Mouse (Mus musculus): ENCODE data around the gene Nat8f1. TPM values are rescaled to one million over a fixed set of nuclear protein-coding genes. Genes with fewer than 3 reads are reported as not detected.
"Not testable (repeated sequence)": the region's sequence is repeated elsewhere in the genome, so short reads cannot be mapped to it uniquely, and the experiment has no call there.

Nat8f1 gene
- polyA plus RNA-seq, 1 experiment, result 0.62 TPM

DNA sequence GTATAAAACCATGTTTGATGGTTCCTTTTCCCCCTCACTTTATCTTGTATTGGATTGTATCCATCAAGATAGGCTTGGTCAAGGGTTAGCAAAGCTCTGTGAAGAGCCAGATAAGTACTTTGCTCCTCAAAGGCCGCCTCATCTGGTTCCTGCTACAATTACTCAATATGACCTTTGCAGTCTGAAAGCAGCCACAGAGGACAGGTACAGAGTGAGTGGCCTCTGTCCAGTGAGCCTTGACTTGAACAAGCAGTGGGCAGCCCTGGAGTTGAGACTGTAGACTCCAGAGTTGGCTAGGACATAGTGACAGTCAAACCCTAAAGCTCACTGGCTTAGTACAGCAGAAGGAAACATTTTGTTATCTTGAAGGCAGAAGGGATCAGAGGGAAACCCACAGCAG, 13.8 kb upstream of the Nat8f1 start:
- Histone ChIP-seq H3K9me3 (no peaks in the 10 kb centered on the region), H3K27me3 (replicated peaks) (no peaks in the 10 kb centered on the region), H3K36me3 (replicated peaks; ENCODE audit: low read length) (peaks cover 81% of the 10 kb centered on the region), H3K4me3 (replicated peaks) (no peak overlapping the region), H3K4me1 (peaks cover 4% of the 10 kb centered on the region)
- no peak for TF ChIP-seq GATA1 (IDR thresholded peaks at IDR 0.05; ENCODE audit: borderline replicate concordance, low read length)
- no peak for TF ChIP-seq FLI1 (IDR thresholded peaks at IDR 0.05; ENCODE audit: low read length)

GRCm38 (mm10) chr6:85927476-85928464, 12.3 kb upstream of the Nat8f1 start:
- Histone ChIP-seq H3K9me3 (no peaks in the 10 kb centered on the region), H3K27me3 (replicated peaks) (no peaks in the 10 kb centered on the region), H3K4me3 (replicated peaks) (no peak overlapping the region), H3K4me1 (peaks cover 5% of the 10 kb centered on the region), H3K36me3 (replicated peaks; ENCODE audit: low read length) (peaks cover 90% of the 10 kb centered on the region)
- TF ChIP-seq FLI1 (IDR thresholded peaks at IDR 0.05; ENCODE audit: low read length) (no peak), GATA1 (IDR thresholded peaks at IDR 0.05; ENCODE audit: borderline replicate concordance, low read length) (no peak)

- Histone ChIP-seq H3K4me1 (peaks cover 5% of the 10 kb centered on the region), H3K9me3 (no peaks in the 10 kb centered on the region), H3K36me3 (replicated peaks; ENCODE audit: low read length) (peaks cover 90% of the 10 kb centered on the region), H3K4me3 (replicated peaks) (no peak overlapping the region), H3K27me3 (replicated peaks) (no peaks in the 10 kb centered on the region)
- TF ChIP-seq GATA1 (IDR thresholded peaks at IDR 0.05; ENCODE audit: borderline replicate concordance, low read length) (no peak), FLI1 (IDR thresholded peaks at IDR 0.05; ENCODE audit: low read length) (no peak)
Measured at GRCm38 (mm10) chr6:85926709-85927108, 11.2 kb upstream of the Nat8f1 start.

DNA sequence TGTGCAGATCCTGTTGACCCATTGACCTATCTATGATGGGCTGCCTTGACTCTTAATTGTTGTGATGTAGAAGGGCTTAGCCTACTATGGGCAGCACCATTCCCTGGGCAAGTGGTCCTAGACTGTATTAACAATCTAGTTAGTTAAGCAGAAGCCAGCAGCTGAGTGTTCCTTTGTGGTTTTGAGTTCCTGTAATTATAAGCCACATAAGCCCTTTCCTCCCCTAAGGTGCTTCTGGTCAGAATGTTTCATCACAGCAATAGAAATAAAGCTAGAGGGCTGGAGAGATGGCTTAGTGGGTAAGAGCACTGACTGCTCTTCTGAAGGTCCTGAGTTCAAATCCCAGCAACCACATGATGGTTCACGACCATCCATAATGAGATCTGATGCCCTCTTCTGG, 8.2 kb upstream of the Nat8f1 start:
- Histone ChIP-seq H3K27me3 (replicated peaks) (no peaks in the 10 kb centered on the region), H3K36me3 (replicated peaks; ENCODE audit: low read length) (peaks cover 91% of the 10 kb centered on the region), H3K4me1 (peaks cover 5% of the 10 kb centered on the region), H3K4me3 (replicated peaks) (no peak overlapping the region), H3K9me3 (no peaks in the 10 kb centered on the region)
- TF ChIP-seq FLI1 (IDR thresholded peaks at IDR 0.05; ENCODE audit: low read length) (no peak), GATA1 (IDR thresholded peaks at IDR 0.05; ENCODE audit: borderline replicate concordance, low read length) (no peak)

DNA sequence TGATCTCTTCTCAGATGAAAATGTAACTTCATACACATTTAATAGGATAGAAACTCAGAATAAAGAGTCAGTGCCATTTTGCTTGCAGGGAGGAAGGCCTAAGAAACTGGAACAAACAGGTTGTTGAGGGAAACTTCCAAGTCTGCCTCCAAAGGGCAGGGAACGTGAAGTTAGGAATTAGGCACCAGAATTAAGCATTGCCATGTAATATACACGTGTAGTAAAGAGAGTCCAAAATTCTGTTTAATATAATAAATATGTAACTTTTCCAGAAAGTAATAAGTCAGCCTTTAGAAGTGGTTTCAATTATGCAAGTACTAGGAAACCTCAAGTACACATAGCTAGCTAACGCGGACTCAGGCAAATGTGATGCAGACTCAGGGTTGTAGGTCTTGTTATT, 3.9 kb upstream of the Nat8f1 start:
- Histone ChIP-seq H3K4me1 (peaks cover 21% of the 10 kb centered on the region), H3K27me3 (replicated peaks) (no peaks in the 10 kb centered on the region), H3K36me3 (replicated peaks; ENCODE audit: low read length) (peaks cover 51% of the 10 kb centered on the region), H3K4me3 (replicated peaks) (no peak overlapping the region), H3K9me3 (no peaks in the 10 kb centered on the region)
- no peak for TF ChIP-seq GATA1 (IDR thresholded peaks at IDR 0.05; ENCODE audit: borderline replicate concordance, low read length)
- TF ChIP-seq FLI1 (IDR thresholded peaks at IDR 0.05; ENCODE audit: low read length), result no peak

DNA sequence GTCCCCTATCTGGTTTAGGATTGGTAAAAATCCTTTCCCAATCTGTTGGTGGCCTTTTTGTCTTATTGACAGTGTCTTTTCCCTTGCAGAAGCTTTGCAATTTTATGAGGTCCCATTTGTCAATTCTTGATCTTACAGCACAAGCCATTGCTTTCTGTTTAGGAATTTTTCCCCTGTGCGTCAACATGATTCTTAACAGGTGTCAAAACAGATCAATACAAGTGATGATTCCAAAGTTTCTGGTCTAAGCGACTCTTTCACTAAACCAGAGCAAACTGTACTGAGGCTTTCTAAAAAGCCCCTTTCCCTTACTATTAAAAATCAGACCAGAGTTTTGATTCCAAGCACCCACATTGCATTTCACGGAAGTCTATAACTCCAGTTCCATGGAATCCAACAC, 2.9 kb upstream of the Nat8f1 start:
- H3K27me3 ChIP-seq (replicated peaks); H3K9me3 ChIP-seq; H3K4me3 ChIP-seq (replicated peaks): not testable (repeated sequence)
- Histone ChIP-seq H3K4me1 (peaks cover 22% of the 10 kb centered on the region), H3K36me3 (replicated peaks; ENCODE audit: low read length) (peaks cover 42% of the 10 kb centered on the region)

DNA sequence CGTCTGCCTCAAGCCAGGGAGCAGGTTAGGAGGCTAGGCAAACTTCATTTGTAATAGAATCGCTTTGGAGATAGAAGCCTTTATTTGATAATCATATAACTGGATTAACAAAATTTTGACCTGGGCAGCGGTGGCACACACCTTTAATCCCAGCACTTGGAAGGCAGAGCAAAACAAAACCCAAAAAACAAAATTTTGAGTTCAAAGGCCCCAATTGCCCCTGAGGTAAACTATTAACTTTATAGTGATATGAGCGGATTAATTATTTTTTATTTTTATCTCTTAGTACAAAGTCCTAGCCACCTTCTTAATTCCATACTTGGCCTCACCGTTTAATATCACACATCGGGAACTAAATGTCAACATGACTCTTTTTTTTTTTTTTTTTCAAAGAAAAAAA, 1.1 kb upstream of the Nat8f1 start:
- peaks cover 24% of the 10 kb centered on the region for H3K4me1 ChIP-seq
- H3K27me3 ChIP-seq (replicated peaks), result no peaks in the 10 kb centered on the region
- H3K4me3 ChIP-seq (replicated peaks), result peak overlapping the region; percentile 94
- TF ChIP-seq FLI1 (IDR thresholded peaks at IDR 0.05; ENCODE audit: low read length) (no peak), GATA1 (IDR thresholded peaks at IDR 0.05; ENCODE audit: borderline replicate concordance, low read length) (no peak)
- peaks cover 27% of the 10 kb centered on the region for H3K36me3 ChIP-seq (replicated peaks; ENCODE audit: low read length)
- H3K9me3 ChIP-seq, result no peaks in the 10 kb centered on the region

- peak overlapping the region; percentile 94 for H3K4me3 ChIP-seq (replicated peaks)
Measured at GRCm38 (mm10) chr6:85915141-85915538, 347 bp downstream of the Nat8f1 start.

GRCm38 (mm10) chr6:85911587-85911986, 3.9 kb downstream of the Nat8f1 start, which contains the start of gene Tprkb:
TSS of gene Tprkb (plus strand) at chr6:85911865.
- peaks cover 8% of the 10 kb centered on the region for H3K36me3 ChIP-seq (replicated peaks; ENCODE audit: low read length)
- no peak within 1 kb of the TSS for H3K4me3 ChIP-seq (replicated peaks)
- no peaks in the 10 kb centered on the region for H3K27me3 ChIP-seq (replicated peaks)

More at GRCm38 (mm10) chr6:85915141-85915538, 347 bp downstream of the Nat8f1 start:
- Histone ChIP-seq H3K36me3 (replicated peaks; ENCODE audit: low read length) (peaks cover 20% of the 10 kb centered on the region), H3K9me3 (no peaks in the 10 kb centered on the region), H3K4me1 (peaks cover 24% of the 10 kb centered on the region), H3K27me3 (replicated peaks) (no peaks in the 10 kb centered on the region)
- no peak for TF ChIP-seq GATA1 (IDR thresholded peaks at IDR 0.05; ENCODE audit: borderline replicate concordance, low read length)
- TF ChIP-seq FLI1 (IDR thresholded peaks at IDR 0.05; ENCODE audit: low read length), result no peak

DNA sequence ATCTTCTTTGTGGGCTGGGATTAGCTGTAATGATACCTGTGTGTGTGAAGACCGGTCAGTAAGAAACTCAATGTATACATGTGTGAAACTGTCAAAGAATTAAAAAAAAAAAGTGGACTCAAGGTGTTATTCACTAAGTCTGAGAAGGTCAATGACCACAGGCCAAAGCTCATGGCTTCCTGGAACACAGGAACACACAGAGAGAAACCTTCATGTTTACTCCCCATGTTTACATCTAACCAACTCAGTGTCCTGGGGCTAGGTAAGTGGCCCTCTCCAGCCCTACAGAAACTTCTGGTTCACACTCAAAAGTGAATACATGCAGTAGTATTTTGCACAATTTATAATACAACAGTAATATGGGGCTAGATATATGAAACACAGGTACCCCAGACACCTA, 5.8 kb downstream of the Nat8f1 start:
- TF ChIP-seq FLI1 (IDR thresholded peaks at IDR 0.05; ENCODE audit: low read length) (no peak), GATA1 (IDR thresholded peaks at IDR 0.05; ENCODE audit: borderline replicate concordance, low read length) (no peak)
- H3K9me3 ChIP-seq, result no peaks in the 10 kb centered on the region

More at GRCm38 (mm10) chr6:85911587-85911986, 3.9 kb downstream of the Nat8f1 start, which contains the start of gene Tprkb:
- H3K4me1 ChIP-seq, result peaks cover 24% of the 10 kb centered on the region
- TF ChIP-seq FLI1 (IDR thresholded peaks at IDR 0.05; ENCODE audit: low read length) (no peak), GATA1 (IDR thresholded peaks at IDR 0.05; ENCODE audit: borderline replicate concordance, low read length) (no peak)
- H3K9me3 ChIP-seq, result no peaks in the 10 kb centered on the region

More for the DNA sequence above, 5.8 kb downstream of the Nat8f1 start:
- Histone ChIP-seq H3K27me3 (replicated peaks) (peaks cover 2% of the 10 kb centered on the region), H3K4me3 (replicated peaks) (no peak overlapping the region), H3K4me1 (peaks cover 14% of the 10 kb centered on the region), H3K36me3 (replicated peaks; ENCODE audit: low read length) (peaks cover 8% of the 10 kb centered on the region)

All from megakaryocyte, embryonic 14.5 days (primary cell).